In genomic region chr4:53714051-53714814, GRCm38 (mm10) we compare ENCODE assay signal across 8 mouse cellular contexts. TPM values are rescaled to one million over a fixed set of nuclear protein-coding genes. Genes with fewer than 3 reads are reported as not detected.
DNase-seq lines count a peak whose midpoint lies in the region; ATAC-seq and TF ChIP-seq lines count a peak whose summit lies in the region.

No protein-coding gene starts in this region.

- H3K4me3 ChIP-seq in C2C12 (ENCODE audit: insufficient read depth, poor library complexity, severe bottlenecking) (peak overlapping the region; percentile 85), myocyte (peak overlapping the region; percentile 83)
- H3K4me3 ChIP-seq in erythroblast, embryonic 14.5 days (replicated peaks): peak overlapping the region; percentile 93
- peak overlapping the region; percentile 67 for H3K4me3 ChIP-seq in heart, embryonic 11.5 days (ENCODE audit: low read depth, low read length)
- H3K4me3 ChIP-seq in kidney, embryonic 16.5 days (ENCODE audit: low read length): peak overlapping the region; percentile 93
- peak overlapping the region; percentile 86 for H3K4me3 ChIP-seq in liver, adult 2 months (ENCODE audit: insufficient read depth, low read depth, low read length)

- TF ChIP-seq POLR2A in brain, embryonic 14.5 days (IDR thresholded peaks at IDR 0.05; ENCODE audit: borderline replicate concordance, extremely low read depth, insufficient read depth, insufficient read length, poor library complexity, severe bottlenecking): peak; percentile 58; the same call in 1 of the 2 replicates
- TF ChIP-seq POLR2A in liver, adult 2 months (IDR thresholded peaks at IDR 0.05; ENCODE audit: extremely low read depth, insufficient read depth, low read length): peak; percentile 59; the same call in 1 of the 2 replicates
- peak; percentile 72 for TF ChIP-seq POLR2A in myocyte (IDR thresholded peaks at IDR 0.05; ENCODE audit: insufficient read length, low read depth)

- H3ac ChIP-seq in C2C12 (ENCODE audit: control insufficient read depth, insufficient read length, low read depth) (peak overlapping the region; percentile 85), myocyte (ENCODE audit: control insufficient read depth, insufficient read length) (peak overlapping the region; percentile 63)

- H3K4me1 ChIP-seq in erythroblast, embryonic 14.5 days (ENCODE audit: control insufficient read depth): peaks cover 19% of the 10 kb centered on the region
- H3K4me1 ChIP-seq in heart, embryonic 11.5 days (ENCODE audit: control insufficient read depth, insufficient read depth, low read length): 0 out of 2 replicates have a peak, but pooled peaks cover 2% of the 10 kb centered on the region
- peaks cover 13% of the 10 kb centered on the region for H3K4me1 ChIP-seq in kidney, embryonic 16.5 days (ENCODE audit: insufficient read depth, low read length)
- H3K4me1 ChIP-seq in liver, adult 2 months (ENCODE audit: control insufficient read depth, insufficient read depth, low read length): no peaks in the 10 kb centered on the region

- H3K27ac ChIP-seq in heart, embryonic 11.5 days (ENCODE audit: low read depth, low read length): peak overlapping the region; percentile 81
- H3K27ac ChIP-seq in kidney, embryonic 16.5 days (ENCODE audit: low read length): peak overlapping the region; percentile 83
- peak overlapping the region; percentile 84 for H3K27ac ChIP-seq in liver, adult 2 months (replicated peaks; ENCODE audit: insufficient read depth, low read depth, low read length)

- H3K36me3 ChIP-seq in C2C12 (ENCODE audit: control insufficient read depth, insufficient read depth): no peaks in the 10 kb centered on the region
- H3K36me3 ChIP-seq in erythroblast, embryonic 14.5 days (ENCODE audit: control insufficient read depth): no peaks in the 10 kb centered on the region
- no peaks in the 10 kb centered on the region for H3K36me3 ChIP-seq in heart, embryonic 11.5 days (ENCODE audit: control insufficient read depth, insufficient read depth, low read length)
- no peaks in the 10 kb centered on the region for H3K36me3 ChIP-seq in kidney, embryonic 16.5 days (ENCODE audit: insufficient read depth, low read length)
- no peaks in the 10 kb centered on the region for H3K36me3 ChIP-seq in liver, adult 2 months (ENCODE audit: control insufficient read depth, insufficient read depth, low read length)
- H3K36me3 ChIP-seq in myocyte (ENCODE audit: control insufficient read depth, insufficient read depth): peaks cover 5% of the 10 kb centered on the region
- H3K36me3 ChIP-seq in splenic B cell, adult 2 months (ENCODE audit: control insufficient read depth, insufficient read depth, low read length, poor library complexity, severe bottlenecking): no peaks in the 10 kb centered on the region

- H3K9me3 ChIP-seq in erythroblast, embryonic 14.5 days (ENCODE audit: control insufficient read depth, low read length): no peaks in the 10 kb centered on the region
- H3K9me3 ChIP-seq in heart, embryonic 11.5 days (replicated peaks; ENCODE audit: control insufficient read depth, low read length): no peaks in the 10 kb centered on the region
- no peaks in the 10 kb centered on the region for H3K9me3 ChIP-seq in kidney, embryonic 16.5 days (ENCODE audit: low read length)

- H3K27me3 ChIP-seq in C2C12 (ENCODE audit: control insufficient read depth, insufficient read depth, insufficient read length): no peaks in the 10 kb centered on the region
- H3K27me3 ChIP-seq in erythroblast, embryonic 14.5 days (ENCODE audit: control insufficient read depth): no peaks in the 10 kb centered on the region
- no peaks in the 10 kb centered on the region for H3K27me3 ChIP-seq in heart, embryonic 11.5 days (ENCODE audit: control insufficient read depth, insufficient read depth, low read length)
- H3K27me3 ChIP-seq in kidney, embryonic 16.5 days (ENCODE audit: insufficient read depth, low read length): no peaks in the 10 kb centered on the region
- no peaks in the 10 kb centered on the region for H3K27me3 ChIP-seq in liver, adult 2 months (ENCODE audit: control insufficient read depth, insufficient read depth, low read length)
- no peaks in the 10 kb centered on the region for H3K27me3 ChIP-seq in myocyte (ENCODE audit: control insufficient read depth, insufficient read depth, insufficient read length)
- no peaks in the 10 kb centered on the region for H3K27me3 ChIP-seq in splenic B cell, adult 2 months (ENCODE audit: control insufficient read depth, insufficient read depth, low read length, poor library complexity, severe bottlenecking)

- peak overlapping the region; percentile 93 for H3K4me2 ChIP-seq in heart, embryonic 11.5 days
- H3K4me2 ChIP-seq in kidney, embryonic 16.5 days (replicated peaks; ENCODE audit: low read depth, low read length): peak overlapping the region; percentile 94
- peak overlapping the region; percentile 85 for H3K4me2 ChIP-seq in myocyte (ENCODE audit: low read depth)

- H3K79me3 ChIP-seq in C2C12 (ENCODE audit: low read depth): peaks cover 9% of the 10 kb centered on the region

- 6% methylated on average over 58 of the region's 58 CpGs for WGBS in heart, embryonic 11.5 days (ENCODE audit: insufficient replicate concordance)
- 9% methylated on average over 57 of the region's 58 CpGs for WGBS in kidney, embryonic 16.5 days
- 2% methylated on average over 58 of the region's 58 CpGs for whole genome bisulfite sequencing in liver, adult 2 months

- peak; percentile 98 for DNase-seq in brain, embryonic 14.5 days (ENCODE audit: low read depth)
- DNase-seq in liver, adult 2 months (ENCODE audit: extremely low read depth, low read depth, low spot score): peak; percentile 86
- peak; percentile 94 for DNase-seq in splenic B cell, adult 2 months (ENCODE audit: low read depth, low spot score)

- H3K79me2 ChIP-seq in C2C12 (ENCODE audit: control insufficient read depth, insufficient read depth): peaks cover 41% of the 10 kb centered on the region
- peaks cover 2% of the 10 kb centered on the region; the same call in 1 of the 2 replicates for H3K79me2 ChIP-seq in liver, adult 2 months (ENCODE audit: control insufficient read depth, insufficient read depth, low read length)
- H3K79me2 ChIP-seq in myocyte (ENCODE audit: control insufficient read depth, insufficient read depth): peaks cover 20% of the 10 kb centered on the region

- H3K9ac ChIP-seq in heart, embryonic 11.5 days (ENCODE audit: low read depth, low read length): peak overlapping the region; percentile 82
- peak overlapping the region; percentile 92 for H3K9ac ChIP-seq in kidney, embryonic 16.5 days (replicated peaks; ENCODE audit: low read length)
- peak overlapping the region; percentile 93 for H3K9ac ChIP-seq in liver, adult 2 months (ENCODE audit: low read depth, low read length)

- TF ChIP-seq CTCF in C2C12 (IDR thresholded peaks at IDR 0.05; ENCODE audit: control insufficient read depth, insufficient read depth, insufficient read length): no peak
- TF ChIP-seq CTCF in brain, embryonic 14.5 days (IDR thresholded peaks at IDR 0.05; ENCODE audit: borderline replicate concordance, extremely low read depth, insufficient read depth, insufficient read length): no peak
- no peak for TF ChIP-seq CTCF in liver, adult 2 months (IDR thresholded peaks at IDR 0.05; ENCODE audit: low read depth, low read length)

- ATAC-seq in heart, embryonic 11.5 days (replicated peaks; ENCODE audit: insufficient number of reproducible peaks, low FRiP score, low TSS enrichment): peak; percentile 80
- peak; percentile 93 for ATAC-seq in kidney, embryonic 16.5 days (ENCODE audit: low FRiP score, low TSS enrichment)

TF ChIP-seq in C2C12, 6 proteins besides CTCF, POLR2A, EP300 and RAD21:
- no peak for TF ChIP-seq USF1 (IDR thresholded peaks at IDR 0.05; ENCODE audit: low read depth)
- no peak for TF ChIP-seq MYOG (IDR thresholded peaks at IDR 0.05; ENCODE audit: control insufficient read depth, extremely low read depth, insufficient read length)
- no peak for TF ChIP-seq MYOD1 (IDR thresholded peaks at IDR 0.05; ENCODE audit: control insufficient read depth, insufficient read length, low read depth)
- no peak for TF ChIP-seq CEBPB (IDR thresholded peaks at IDR 0.05; ENCODE audit: low read depth)
- TF ChIP-seq MAX (IDR thresholded peaks at IDR 0.05): no peak
- no peak for TF ChIP-seq FOSL1 (IDR thresholded peaks at IDR 0.05; ENCODE audit: insufficient read depth, low read length, poor library complexity, severe bottlenecking)

TF ChIP-seq in myocyte, 11 proteins besides CTCF, POLR2A, EP300 and RAD21:
- TF ChIP-seq MYOD1 (IDR thresholded peaks at IDR 0.05; ENCODE audit: control insufficient read depth in 1 of 3, insufficient read length in 2 of 3, low read depth in 2 of 3): no peak
- no peak for TF ChIP-seq REST (IDR thresholded peaks at IDR 0.05; ENCODE audit: insufficient read depth, insufficient read length)
- TF ChIP-seq MAX (IDR thresholded peaks at IDR 0.05; ENCODE audit: low read depth): no peak
- peak; percentile 78 for TF ChIP-seq POLR2AphosphoS2 (IDR thresholded peaks at IDR 0.05; ENCODE audit: insufficient read length, low read depth)
- no peak for TF ChIP-seq SRF (IDR thresholded peaks at IDR 0.05; ENCODE audit: control insufficient read depth, insufficient read length, low read depth)
TF ChIP-seq in myocyte: peak in this region for 1.

RNA-seq across cellular contexts. Expression of gene Fktn, which starts 0.4 kb away (rescaled TPM):
- 3.3 TPM for polyA plus RNA-seq in C2C12 (2012; fragmentation: generic; extraction: Trizol)
- 14.5 and 16.0 TPM in 2 replicates for polyA plus RNA-seq in brain, embryonic 14.5 days (2012; rRNA removed)
- 0.02 TPM in 1 of 2 replicates, not detected in the other for polyA plus RNA-seq in erythroblast, embryonic 14.5 days (2012)
- 14.5 and 15.9 TPM in 2 replicates for polyA plus RNA-seq in heart, embryonic 11.5 days (2014; fragmentation: Nextera tagmentation; extraction: Ambion mirVana)
- 19.7 and 22.0 TPM in 2 replicates for polyA plus RNA-seq in kidney, embryonic 16.5 days (2015; fragmentation: Nextera tagmentation; extraction: Ambion mirVana)
- 5.6 and 5.8 TPM in 2 replicates for total RNA-seq in liver, adult 2 months (2014; rRNA removed)
- polyA plus RNA-seq in liver, adult 2 months (2012; rRNA removed): 2.0 and 2.3 TPM in 2 replicates
- 2.9 TPM for polyA plus RNA-seq in myocyte (2012; fragmentation: generic; extraction: Trizol)

Comparison
In these comparisons a context has a peak if more than half of its experiments do, and no peak if none do; other contexts are left out.
1. Peak in every context shown above with its lines: DNase-seq, ATAC-seq, H3K4me3 ChIP-seq and H3K27ac ChIP-seq.